Mouse (Mus musculus) embryonic facial prominence, embryonic 12.5 days (tissue): ENCODE measurements around the gene Clec2l. TPM values are rescaled to one million over a fixed set of nuclear protein-coding genes. Genes with fewer than 3 reads are reported as not detected.

Experiments used
- ATAC-seq: fragments of 200-750 bp; cut with Nextera tagmentation; 2 replicates; pipeline ENCODE4 v1.8.0; 2017; ENCODE audit not compliant: insufficient number of reproducible peaks, insufficient read depth, low FRiP score, low TSS enrichment
- H3K27ac ChIP-seq: fragments of 300-500 bp; sonication (generic); 2 replicates; pipeline ENCODE4 v1.5.1; 2016; ENCODE audit warnings: mild to moderate bottlenecking
- H3K27me3 ChIP-seq: fragments of 300-500 bp; sonication (generic); 2 replicates; pipeline ENCODE4 v1.6.1; 2016; ENCODE audit warnings: mild to moderate bottlenecking, moderate library complexity
- H3K36me3 ChIP-seq: fragments of 300-500 bp; sonication (generic); 2 replicates; pipeline ENCODE4 v1.6.1; 2016; ENCODE audit warnings: mild to moderate bottlenecking
- H3K4me1 ChIP-seq: fragments of 300-500 bp; sonication (generic); 2 replicates; pipeline ENCODE4 v1.6.1; 2016
- H3K4me2 ChIP-seq: fragments of 300-500 bp; sonication (generic); replicated peaks from 2 replicates; pipeline ENCODE4 v1.6.1; 2016; ENCODE audit warnings: mild to moderate bottlenecking, moderate library complexity
- H3K4me3 ChIP-seq: fragments of 300-500 bp; sonication (generic); 2 replicates; pipeline ENCODE4 v1.5.1; 2016; ENCODE audit warnings: mild to moderate bottlenecking
- H3K9ac ChIP-seq: fragments of 300-500 bp; sonication (generic); 2 replicates; pipeline ENCODE4 v1.6.1; 2016; ENCODE audit warnings: mild to moderate bottlenecking, moderate library complexity
- H3K9me3 ChIP-seq: fragments of 300-500 bp; sonication (generic); 2 replicates; pipeline ENCODE4 v1.6.1; 2016; ENCODE audit warnings: mild to moderate bottlenecking, moderate library complexity
- WGBS: fragments of 180-500 bp; shearing (Covaris S2); methylation state at CpG from one replicate; pipeline ENCODE4 v1.1.7; 2016; 5-methylcytosine and 5-hydroxymethylcytosine counted together
- polyA plus RNA-seq: library from polyadenylated mRNA; unstranded; fragments of >200 nt; fragmentation: Nextera tagmentation; extraction: Ambion mirVana; gene quantifications from 2 replicates; pipeline ENCODE4 v1.2.1, GENCODE M21; 2016

Clec2l gene
- polyA plus RNA-seq, 1 experiment from 2014 or later = 2.8 TPM

DNA sequence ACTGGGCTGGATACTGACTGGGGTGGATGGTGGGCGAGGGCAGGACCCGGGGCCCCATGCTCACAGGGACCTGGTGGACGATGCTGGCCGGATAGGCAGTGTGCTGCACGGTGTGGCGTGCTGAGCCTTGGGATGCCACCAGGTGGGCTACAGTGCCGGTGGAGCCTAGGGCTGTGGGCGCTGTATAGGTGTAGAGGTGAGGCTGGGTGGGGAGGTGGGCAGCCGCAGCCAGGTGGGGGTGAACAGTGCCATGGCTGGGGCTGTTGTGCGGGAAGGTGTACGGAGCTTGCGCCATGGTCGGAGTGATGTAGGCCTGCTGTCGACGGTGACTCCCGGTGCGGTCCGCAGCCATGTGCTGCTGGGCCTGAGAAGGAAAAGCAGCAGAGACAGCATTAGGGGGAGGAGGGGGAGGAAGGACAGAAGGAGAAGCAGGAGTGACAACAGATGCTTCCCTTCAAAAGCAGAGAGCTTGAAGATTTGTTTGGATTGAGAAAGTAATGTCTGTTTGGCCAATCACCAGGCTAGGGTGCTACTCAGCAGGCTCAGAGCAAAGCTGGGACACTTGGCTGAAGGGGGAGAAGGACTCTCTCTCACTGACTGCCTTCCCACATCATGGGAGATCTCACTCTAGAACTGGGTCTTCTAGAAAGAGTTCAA, 35.5 kb downstream of the Clec2l start:
- Histone ChIP-seq H3K27me3 (no peaks in the 10 kb centered on the region), H3K4me3 (no peak overlapping the region), H3K36me3 (peaks cover 68% of the 10 kb centered on the region), H3K9me3 (no peaks in the 10 kb centered on the region), H3K4me1 (peaks cover 5% of the 10 kb centered on the region; the same call in 1 of the 2 replicates), H3K9ac (no peak overlapping the region), H3K4me2 (no peak overlapping the region), H3K27ac (no peak overlapping the region)
- 96% methylated on average over 18 of the region's 18 CpGs for WGBS
- no peak for ATAC-seq

DNA sequence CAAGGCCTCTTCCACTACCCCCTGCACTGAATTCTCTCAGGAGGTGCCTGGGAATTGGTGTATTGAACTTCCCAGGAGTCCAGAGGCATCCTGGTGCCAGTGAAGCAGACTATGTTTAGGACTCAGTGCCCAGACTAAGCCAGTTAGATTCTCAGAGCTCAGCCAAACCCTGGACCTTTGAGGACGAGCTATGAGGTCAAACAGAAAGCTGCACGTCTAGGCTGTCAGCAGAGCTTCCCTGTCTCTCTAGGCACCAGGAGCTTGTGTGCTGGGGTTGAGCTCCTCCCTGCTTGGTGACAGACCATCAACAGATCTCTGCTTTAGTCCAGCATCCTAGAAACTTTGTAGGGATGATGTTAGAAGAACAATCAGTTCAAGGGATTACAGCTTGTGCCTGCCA, 38.6 kb downstream of the Clec2l start:
- ATAC-seq = no peak
- Histone ChIP-seq H3K4me3 (no peak overlapping the region), H3K27ac (no peak overlapping the region), H3K9ac (no peak overlapping the region), H3K27me3 (no peaks in the 10 kb centered on the region), H3K4me2 (no peak overlapping the region), H3K9me3 (no peaks in the 10 kb centered on the region), H3K4me1 (peaks cover 5% of the 10 kb centered on the region; the same call in 1 of the 2 replicates), H3K36me3 (peaks cover 60% of the 10 kb centered on the region)
- 57% methylated on average over 2 of the region's 2 CpGs for WGBS

DNA sequence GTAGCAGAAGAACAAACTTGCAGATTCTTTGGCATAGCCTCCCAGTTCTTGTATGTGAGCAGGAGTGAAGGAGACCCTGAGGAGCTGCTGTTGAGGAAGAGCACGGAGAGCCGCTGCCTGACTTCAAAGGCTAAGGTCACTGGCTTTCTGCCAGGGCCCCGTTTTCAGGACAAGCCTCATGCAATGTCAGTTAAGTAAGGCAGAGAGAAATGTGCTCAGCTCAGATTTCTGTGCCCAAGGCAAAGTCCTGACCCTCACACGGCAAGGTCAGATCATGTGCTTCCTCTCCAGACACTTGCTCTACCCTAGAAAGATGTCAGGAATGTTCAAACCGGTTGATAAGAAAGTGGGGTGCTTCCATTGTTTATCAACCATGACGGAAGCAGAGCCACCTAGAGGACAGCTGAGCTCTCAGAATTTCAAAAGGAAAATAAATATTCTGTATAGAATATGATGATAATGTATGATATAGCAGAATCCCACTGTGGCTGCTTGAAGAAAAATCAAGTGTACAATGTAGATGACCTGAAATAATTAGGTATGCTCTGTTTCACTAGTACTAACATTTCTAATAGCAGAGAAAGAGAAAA, 40.0 kb downstream of the Clec2l start:
- Histone ChIP-seq H3K9ac (no peak overlapping the region), H3K27ac (no peak overlapping the region), H3K36me3 (peaks cover 61% of the 10 kb centered on the region), H3K9me3 (no peaks in the 10 kb centered on the region), H3K27me3 (no peaks in the 10 kb centered on the region), H3K4me1 (peaks cover 5% of the 10 kb centered on the region; the same call in 1 of the 2 replicates), H3K4me2 (no peak overlapping the region), H3K4me3 (no peak overlapping the region)
- 19% methylated on average over 6 of the region's 6 CpGs for WGBS
- ATAC-seq = no peak

DNA sequence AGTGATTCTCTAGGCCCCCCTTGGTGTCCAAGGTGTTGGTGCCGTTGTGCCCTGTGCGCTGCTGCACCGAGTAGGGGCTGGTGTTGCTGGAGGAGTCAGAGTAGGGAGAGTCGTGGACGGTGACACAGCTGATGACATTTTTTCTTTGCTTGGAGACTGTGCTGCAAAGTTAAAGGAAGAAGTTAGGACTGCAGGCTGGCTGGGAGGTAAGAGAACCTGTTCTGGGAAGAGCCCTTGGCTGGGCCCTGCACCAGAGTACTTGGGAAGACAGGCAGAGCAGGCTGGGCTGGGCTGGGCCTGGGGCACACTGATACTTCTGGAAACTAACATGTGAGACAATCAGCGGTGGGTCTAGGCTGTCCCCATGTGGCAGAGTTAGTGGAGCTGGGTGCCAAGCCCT, 40.7 kb downstream of the Clec2l start:
- Histone ChIP-seq H3K9me3 (no peaks in the 10 kb centered on the region), H3K4me1 (peaks cover 5% of the 10 kb centered on the region; the same call in 1 of the 2 replicates), H3K27me3 (no peaks in the 10 kb centered on the region), H3K4me2 (no peak overlapping the region), H3K4me3 (no peak overlapping the region), H3K36me3 (peaks cover 56% of the 10 kb centered on the region), H3K9ac (no peak overlapping the region), H3K27ac (no peak overlapping the region)
- no peak for ATAC-seq
- 89% methylated on average over 6 of the region's 6 CpGs for WGBS

DNA sequence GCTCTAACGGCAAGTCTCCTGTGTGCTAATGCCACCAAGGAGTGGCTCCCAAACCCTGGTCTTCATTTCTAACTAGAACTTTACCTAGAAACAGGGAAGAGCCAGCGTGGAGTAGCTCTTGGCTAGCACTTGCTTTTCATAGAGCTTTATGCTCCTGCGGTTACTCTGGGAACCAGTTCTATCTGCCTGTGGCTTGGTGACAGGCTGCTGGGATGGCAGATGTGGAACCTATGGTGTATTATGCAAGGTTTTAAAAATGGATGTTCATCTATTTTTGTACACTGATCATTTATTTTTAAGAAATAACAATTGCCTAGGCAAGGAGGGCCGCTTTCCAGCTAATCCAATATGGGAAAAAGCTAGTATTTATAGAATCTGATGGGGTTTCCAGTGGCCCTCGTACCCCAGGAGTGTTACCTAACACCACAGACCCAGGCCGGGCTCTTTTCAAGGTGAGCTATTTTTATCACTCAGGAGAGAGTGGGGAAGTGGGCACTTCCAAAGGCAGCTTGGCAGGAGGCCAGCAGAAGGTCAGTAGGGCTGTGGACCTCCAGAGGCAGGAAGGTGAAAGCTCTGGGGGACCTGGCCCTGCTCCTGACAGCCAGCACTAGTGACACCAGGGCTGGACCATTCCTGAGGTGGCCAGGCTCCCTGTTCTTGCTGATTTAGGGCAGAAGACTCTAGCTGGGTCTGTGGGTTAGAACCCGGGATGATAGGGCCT, 41.6 kb downstream of the Clec2l start:
- peaks cover 5% of the 10 kb centered on the region; the same call in 1 of the 2 replicates for H3K4me1 ChIP-seq
- no peaks in the 10 kb centered on the region for H3K27me3 ChIP-seq
- ATAC-seq = no peak
- no peak overlapping the region for H3K9ac ChIP-seq
- WGBS = 82% methylated on average over 7 of the region's 7 CpGs
- H3K27ac ChIP-seq = no peak overlapping the region
- no peak overlapping the region for H3K4me3 ChIP-seq
- H3K9me3 ChIP-seq = no peaks in the 10 kb centered on the region
- H3K36me3 ChIP-seq = peaks cover 54% of the 10 kb centered on the region
- no peak overlapping the region for H3K4me2 ChIP-seq

DNA sequence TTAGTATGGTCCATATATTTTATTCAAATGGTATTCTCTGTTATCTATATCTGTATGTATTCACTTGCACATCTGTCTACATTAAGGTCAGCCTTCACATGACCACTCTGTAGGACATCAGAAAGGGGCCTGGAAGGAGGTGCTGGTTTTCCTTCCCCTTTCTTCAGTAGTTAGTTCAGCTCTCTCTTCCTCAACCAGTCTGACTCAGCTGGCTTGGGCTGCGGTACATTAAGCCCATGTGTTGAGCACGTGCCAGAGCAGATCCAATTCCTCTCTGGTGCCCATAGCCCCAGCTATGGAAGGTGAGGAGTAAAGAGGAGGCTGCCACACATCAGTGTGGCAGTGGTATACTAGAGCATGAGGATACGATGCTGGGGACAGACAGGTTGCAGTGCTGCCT, 47.6 kb downstream of the Clec2l start:
- WGBS = 91% methylated on average over 3 of the region's 3 CpGs
- H3K4me2 ChIP-seq = no peak overlapping the region
- no peaks in the 10 kb centered on the region for H3K9me3 ChIP-seq
- H3K27ac ChIP-seq = no peak overlapping the region
- no peaks in the 10 kb centered on the region for H3K27me3 ChIP-seq
- H3K9ac ChIP-seq = no peak overlapping the region
- peaks cover 63% of the 10 kb centered on the region for H3K36me3 ChIP-seq
- ATAC-seq = no peak
- no peak overlapping the region for H3K4me3 ChIP-seq
- H3K4me1 ChIP-seq = no peaks in the 10 kb centered on the region

DNA sequence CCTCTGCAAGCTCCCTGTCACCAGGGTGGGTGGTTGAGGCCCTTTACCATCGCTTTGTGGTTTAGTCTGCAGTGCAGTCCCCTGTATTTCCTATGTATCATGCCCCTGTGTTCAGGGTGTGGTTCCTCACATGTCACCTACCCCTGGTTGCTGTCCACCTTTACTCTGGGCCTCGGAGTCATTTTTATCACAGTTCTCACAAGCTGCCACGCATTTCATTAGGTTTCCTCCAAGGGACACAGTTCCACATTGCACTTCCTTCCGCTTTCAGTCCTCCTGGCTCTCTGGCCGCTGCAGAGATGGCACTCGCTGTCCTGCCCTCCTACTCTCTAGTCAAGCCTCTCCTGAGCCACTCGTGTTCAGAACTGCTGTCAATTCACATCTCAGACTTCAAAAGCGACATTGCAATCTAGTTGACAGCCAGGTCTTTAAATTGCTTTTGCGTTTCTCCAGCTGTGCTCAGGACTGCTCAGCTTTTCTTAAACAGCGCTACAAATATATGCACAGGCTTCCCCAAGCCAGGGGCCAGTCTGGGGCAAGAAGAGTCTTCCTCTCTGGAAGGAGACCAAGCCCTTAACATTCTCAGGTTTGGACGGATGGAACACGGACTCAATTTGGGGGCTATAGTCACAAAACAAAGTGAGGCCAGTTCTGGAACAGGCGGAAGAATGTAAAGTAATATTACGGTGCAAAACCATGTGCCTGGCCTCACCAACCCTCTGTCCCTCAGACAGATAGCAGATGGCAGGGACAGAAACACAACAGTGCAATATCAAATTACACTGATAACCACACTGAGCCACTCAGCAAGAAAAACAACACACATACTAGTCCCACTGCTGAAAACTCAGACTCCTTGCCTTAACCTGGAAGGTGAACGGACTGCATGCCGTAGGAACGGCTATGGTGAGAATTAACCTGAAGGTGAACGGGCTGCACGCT, 51.4 kb downstream of the Clec2l start:
- H3K27me3 ChIP-seq = no peaks in the 10 kb centered on the region
- H3K36me3 ChIP-seq = peaks cover 83% of the 10 kb centered on the region
- WGBS = 84% methylated on average over 19 of the region's 19 CpGs
- H3K27ac ChIP-seq = no peak overlapping the region
- no peaks in the 10 kb centered on the region for H3K9me3 ChIP-seq
- no peaks in the 10 kb centered on the region for H3K4me1 ChIP-seq
- no peak for ATAC-seq
- no peak overlapping the region for H3K4me2 ChIP-seq
- no peak overlapping the region for H3K9ac ChIP-seq
- H3K4me3 ChIP-seq = no peak overlapping the region

DNA sequence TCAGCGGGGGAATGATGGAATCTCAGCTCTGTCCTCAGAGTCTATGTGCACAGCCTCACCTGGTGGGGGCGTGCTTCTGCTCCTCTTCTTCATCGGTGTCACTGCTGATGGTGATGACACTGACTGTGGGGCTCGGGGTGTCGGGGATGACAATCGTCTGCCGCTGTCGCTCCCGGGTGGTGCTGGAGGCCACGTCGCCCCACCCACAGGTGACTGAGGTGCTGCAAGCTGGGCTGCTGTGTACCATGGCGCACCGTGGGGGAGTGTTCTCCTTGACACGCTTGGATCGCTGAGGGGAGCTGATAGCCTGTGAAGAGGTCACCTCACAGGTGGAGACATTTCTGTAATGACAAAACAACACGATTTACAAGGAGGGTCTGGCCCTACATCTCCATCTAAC, 53.0 kb downstream of the Clec2l start:
- Histone ChIP-seq H3K4me1 (no peaks in the 10 kb centered on the region), H3K4me3 (no peak overlapping the region), H3K4me2 (no peak overlapping the region), H3K36me3 (peaks cover 80% of the 10 kb centered on the region), H3K27me3 (no peaks in the 10 kb centered on the region), H3K9me3 (no peaks in the 10 kb centered on the region), H3K9ac (no peak overlapping the region), H3K27ac (no peak overlapping the region)
- no peak for ATAC-seq
- 95% methylated on average over 16 of the region's 16 CpGs for WGBS

DNA sequence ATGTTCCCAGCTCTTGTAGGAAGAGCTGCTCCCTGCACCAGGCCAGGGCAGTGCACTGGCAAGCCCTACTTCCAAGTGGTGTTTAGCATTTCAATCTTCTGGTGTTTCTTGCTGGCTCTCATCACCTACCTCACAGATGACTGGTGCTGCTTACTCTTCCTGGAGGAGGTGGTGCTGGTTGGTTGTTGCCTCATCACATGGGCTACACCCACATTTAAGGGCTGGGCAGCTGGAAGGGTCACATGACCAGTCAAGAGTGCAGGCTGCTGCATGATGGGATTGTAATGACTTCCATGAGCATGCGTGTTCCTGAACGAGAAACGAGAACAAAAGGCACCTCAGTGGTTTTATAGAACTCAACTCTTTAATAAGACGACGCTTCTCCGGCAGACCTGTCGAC, 55.8 kb downstream of the Clec2l start:
- no peak for ATAC-seq
- Histone ChIP-seq H3K9me3 (no peaks in the 10 kb centered on the region), H3K27me3 (no peaks in the 10 kb centered on the region), H3K36me3 (peaks cover 71% of the 10 kb centered on the region), H3K4me1 (no peaks in the 10 kb centered on the region), H3K27ac (no peak overlapping the region), H3K9ac (no peak overlapping the region), H3K4me3 (no peak overlapping the region), H3K4me2 (no peak overlapping the region)
- WGBS = 92% methylated on average over 7 of the region's 7 CpGs

DNA sequence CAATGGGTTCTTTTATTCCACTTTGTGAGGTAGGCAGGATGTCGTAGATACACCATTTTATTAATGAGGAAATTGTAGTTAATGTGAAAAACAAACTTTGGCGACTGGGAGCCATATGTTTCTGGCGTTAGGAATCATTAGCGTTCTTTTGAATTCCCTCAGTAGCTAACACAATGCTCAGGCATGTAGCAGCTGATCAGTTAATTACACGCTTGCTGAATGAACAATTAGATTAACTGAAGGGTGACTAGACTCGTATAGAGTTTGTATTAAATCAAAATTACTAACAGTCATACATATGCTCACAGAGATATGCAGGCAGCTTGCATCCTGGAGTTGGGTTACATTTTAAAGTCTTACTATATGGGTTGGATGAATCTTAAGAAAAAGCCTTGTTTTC, 56.4 kb downstream of the Clec2l start:
- Histone ChIP-seq H3K4me2 (no peak overlapping the region), H3K36me3 (peaks cover 65% of the 10 kb centered on the region), H3K27ac (no peak overlapping the region), H3K4me3 (no peak overlapping the region), H3K9ac (no peak overlapping the region), H3K4me1 (no peaks in the 10 kb centered on the region), H3K27me3 (no peaks in the 10 kb centered on the region), H3K9me3 (no peaks in the 10 kb centered on the region)
- no peak for ATAC-seq
- WGBS = 69% methylated on average over 6 of the region's 6 CpGs

DNA sequence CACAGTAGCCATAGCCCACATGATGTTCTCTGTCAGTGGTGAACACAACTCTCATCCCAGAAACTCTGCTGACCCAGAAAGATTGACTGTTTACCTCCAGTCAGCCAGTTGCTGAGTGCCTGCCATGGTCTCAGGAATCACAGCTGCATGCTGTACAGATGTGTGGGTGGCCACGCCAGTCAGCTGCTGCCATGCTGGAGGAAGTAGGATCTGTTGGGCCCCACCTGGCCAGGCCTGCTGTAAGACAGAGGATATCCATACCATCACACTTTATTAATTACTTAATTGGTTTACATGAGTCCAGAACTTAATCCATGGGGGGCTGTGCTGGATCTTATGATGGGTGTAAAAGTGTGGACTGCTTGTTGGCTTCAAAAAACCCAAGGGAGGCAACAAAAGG, 58.5 kb downstream of the Clec2l start:
- Histone ChIP-seq H3K27me3 (no peaks in the 10 kb centered on the region), H3K9me3 (no peaks in the 10 kb centered on the region), H3K4me2 (no peak overlapping the region), H3K36me3 (peaks cover 48% of the 10 kb centered on the region), H3K9ac (no peak overlapping the region), H3K4me1 (no peaks in the 10 kb centered on the region), H3K27ac (no peak overlapping the region), H3K4me3 (no peak overlapping the region)
- WGBS = 59% methylated on average over 1 of the region's 1 CpGs
- ATAC-seq = no peak
